Mouse (Mus musculus): ENCODE data around the gene Wnk4. TPM values are rescaled to one million over a fixed set of nuclear protein-coding genes. Genes with fewer than 3 reads are reported as not detected.

The Wnk4 gene
- polyA plus RNA-seq, 1 experiment from 2014 or later, result 14.4 TPM

Other genes starting within 250 kb of the Wnk4 start
- 11.5 and 12.7 TPM in 2 replicates for gene Naglu, start 190.6 kb upstream of the Wnk4 start, polyA plus RNA-seq (2014; fragmentation: Nextera tagmentation; extraction: Ambion mirVana)
- gene Hsd17b1, start 182.2 kb upstream of the Wnk4 start, polyA plus RNA-seq (2014; fragmentation: Nextera tagmentation; extraction: Ambion mirVana), result not detected in 2 replicates
- gene Coasy, start 178.0 kb upstream of the Wnk4 start, polyA plus RNA-seq (2014; fragmentation: Nextera tagmentation; extraction: Ambion mirVana), result 39.7 and 45.5 TPM in 2 replicates
- 43.6 and 48.0 TPM in 2 replicates for gene Mlx, start 173.3 kb upstream of the Wnk4 start, polyA plus RNA-seq (2014; fragmentation: Nextera tagmentation; extraction: Ambion mirVana)
- 29.1 and 38.1 TPM in 2 replicates for gene Psmc3ip, start 165.1 kb upstream of the Wnk4 start, polyA plus RNA-seq (2014; fragmentation: Nextera tagmentation; extraction: Ambion mirVana)
- gene Retreg3, start 140.7 kb upstream of the Wnk4 start, polyA plus RNA-seq (2014; fragmentation: Nextera tagmentation; extraction: Ambion mirVana), result 7.2 and 8.0 TPM in 2 replicates
- 71.2 and 73.8 TPM in 2 replicates for gene Tubg1, start 140.6 kb upstream of the Wnk4 start, polyA plus RNA-seq (2014; fragmentation: Nextera tagmentation; extraction: Ambion mirVana)
- 5.8 and 7.4 TPM in 2 replicates for gene Tubg2, start 104.7 kb upstream of the Wnk4 start, polyA plus RNA-seq (2014; fragmentation: Nextera tagmentation; extraction: Ambion mirVana)
- 1.2 and 1.4 TPM in 2 replicates for gene Cntnap1, start 90.0 kb upstream of the Wnk4 start, polyA plus RNA-seq (2014; fragmentation: Nextera tagmentation; extraction: Ambion mirVana)
- 12.8 and 13.8 TPM in 2 replicates for gene Plekhh3, start 89.2 kb upstream of the Wnk4 start, polyA plus RNA-seq (2014; fragmentation: Nextera tagmentation; extraction: Ambion mirVana)
- 0.23 TPM in 1 of 2 replicates, not detected in the other for gene Ccr10, start 85.1 kb upstream of the Wnk4 start, polyA plus RNA-seq (2014; fragmentation: Nextera tagmentation; extraction: Ambion mirVana)
- gene Ezh1, start 34.1 kb upstream of the Wnk4 start, polyA plus RNA-seq (2014; fragmentation: Nextera tagmentation; extraction: Ambion mirVana), result 20.2 and 21.8 TPM in 2 replicates
- 113 and 122 TPM in 2 replicates for gene Ramp2, start 14.5 kb upstream of the Wnk4 start, polyA plus RNA-seq (2014; fragmentation: Nextera tagmentation; extraction: Ambion mirVana)
- gene Vps25, start 6.9 kb upstream of the Wnk4 start, polyA plus RNA-seq (2014; fragmentation: Nextera tagmentation; extraction: Ambion mirVana), result 143 and 150 TPM in 2 replicates
- 1.1 TPM in 2 replicates for gene Cntd1, start 18.4 kb downstream of the Wnk4 start, polyA plus RNA-seq (2014; fragmentation: Nextera tagmentation; extraction: Ambion mirVana)
- gene Coa3, start 18.5 kb downstream of the Wnk4 start, polyA plus RNA-seq (2014; fragmentation: Nextera tagmentation; extraction: Ambion mirVana), result 260 and 265 TPM in 2 replicates
- gene Becn1, start 41.7 kb downstream of the Wnk4 start, polyA plus RNA-seq (2014; fragmentation: Nextera tagmentation; extraction: Ambion mirVana), result 141 and 155 TPM in 2 replicates
- 112 and 118 TPM in 2 replicates for gene Psme3, start 55.6 kb downstream of the Wnk4 start, polyA plus RNA-seq (2014; fragmentation: Nextera tagmentation; extraction: Ambion mirVana)
- gene Aoc2, start 64.5 kb downstream of the Wnk4 start, polyA plus RNA-seq (2014; fragmentation: Nextera tagmentation; extraction: Ambion mirVana), result 1.4 and 1.8 TPM in 2 replicates
- 1.9 and 2.3 TPM in 2 replicates for gene Aoc3, start 70.0 kb downstream of the Wnk4 start, polyA plus RNA-seq (2014; fragmentation: Nextera tagmentation; extraction: Ambion mirVana)
- gene G6pc, start 107.0 kb downstream of the Wnk4 start, polyA plus RNA-seq (2014; fragmentation: Nextera tagmentation; extraction: Ambion mirVana), result not detected in 2 replicates
- gene Aarsd1, start 157.0 kb downstream of the Wnk4 start, polyA plus RNA-seq (2014; fragmentation: Nextera tagmentation; extraction: Ambion mirVana), result 78.9 and 80.2 TPM in 2 replicates
- 8.6 and 9.6 TPM in 2 replicates for gene Gm27029, start 164.2 kb downstream of the Wnk4 start, polyA plus RNA-seq (2014; fragmentation: Nextera tagmentation; extraction: Ambion mirVana)
- gene Rundc1, start 164.5 kb downstream of the Wnk4 start, polyA plus RNA-seq (2014; fragmentation: Nextera tagmentation; extraction: Ambion mirVana), result 13.5 and 14.5 TPM in 2 replicates
- 16.3 and 17.9 TPM in 2 replicates for gene Ptges3l, start 164.8 kb downstream of the Wnk4 start, polyA plus RNA-seq (2014; fragmentation: Nextera tagmentation; extraction: Ambion mirVana)
- 412 and 439 TPM in 2 replicates for gene Rpl27, start 181.7 kb downstream of the Wnk4 start, polyA plus RNA-seq (2014; fragmentation: Nextera tagmentation; extraction: Ambion mirVana)
- gene Ifi35, start 187.8 kb downstream of the Wnk4 start, polyA plus RNA-seq (2014; fragmentation: Nextera tagmentation; extraction: Ambion mirVana), result 16.9 and 18.3 TPM in 2 replicates
- gene Rnd2, start 204.4 kb downstream of the Wnk4 start, polyA plus RNA-seq (2014; fragmentation: Nextera tagmentation; extraction: Ambion mirVana), result 15.9 and 16.7 TPM in 2 replicates
- 50.7 and 60.0 TPM in 2 replicates for gene Vat1, start 205.7 kb downstream of the Wnk4 start, polyA plus RNA-seq (2014; fragmentation: Nextera tagmentation; extraction: Ambion mirVana)

All from intestine, embryonic 14.5 days (tissue).